Mouse (Mus musculus): ENCODE measurements at regions not wholly inside any gene's neighbourhood (a gene's known extent, or its start where the extent isn't known, plus 50 kb on each side); places are given as distances from the start of the nearest gene placed in this dataset.

DNA sequence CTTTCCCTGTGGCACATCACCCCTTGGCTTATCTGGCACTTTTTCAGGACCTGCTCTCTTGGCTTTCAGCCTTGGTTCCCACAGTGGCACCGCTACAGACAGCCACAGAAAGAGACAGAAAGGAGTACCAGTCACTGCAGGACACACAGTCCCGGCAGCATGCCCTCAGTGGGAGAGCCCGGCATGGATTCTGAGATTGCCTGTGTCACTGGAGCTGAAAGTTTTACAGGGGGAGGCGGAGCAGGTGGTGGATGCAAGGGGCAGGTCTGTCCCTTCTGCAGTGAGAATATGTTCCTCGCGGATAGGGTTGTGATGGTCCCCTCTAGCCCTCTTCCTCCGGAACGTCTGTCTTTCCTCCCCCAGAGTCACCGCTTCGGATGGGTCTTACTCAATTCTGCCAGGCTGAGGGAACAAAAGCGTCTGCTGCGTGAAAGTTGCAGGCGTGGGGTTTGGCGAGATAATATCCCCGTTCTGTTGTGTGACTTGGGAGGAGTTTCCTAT, 162.3 kb upstream of the Fstl4 start:
- TF ChIP-seq CTCF (IDR thresholded peaks at IDR 0.05; ENCODE audit: borderline replicate concordance, insufficient read depth, low read length) (no peak), POLR2A (IDR thresholded peaks at IDR 0.05; ENCODE audit: low read depth, low read length) (no peak)

Measured in embryonic fibroblast, embryonic 13.5 days (primary cell).